Mouse (Mus musculus) embryonic facial prominence, embryonic 14.5 days (tissue): ENCODE measurements around the gene Trex2. TPM values are rescaled to one million over a fixed set of nuclear protein-coding genes. Genes with fewer than 3 reads are reported as not detected.

ENCODE experiments used
- ATAC-seq: fragments of 200-750 bp; cut with Nextera tagmentation; 2 replicates; pipeline ENCODE4 v1.8.0; 2017; ENCODE audit warnings: low read depth, moderate number of reproducible peaks, moderate TSS enrichment
- DNase-seq: peaks from one replicate; pipeline ENCODE4 v3.0.0-alpha.2; 2015; ENCODE audit warnings: low spot score
- H3K27ac ChIP-seq: fragments of 300-500 bp; sonication (generic); replicated peaks from 2 replicates; pipeline ENCODE4 v1.5.1; 2014; ENCODE audit warnings: low read depth, mild to moderate bottlenecking, low read length, moderate library complexity
- H3K27me3 ChIP-seq: fragments of 300-500 bp; sonication (generic); replicated peaks from 2 replicates; pipeline ENCODE4 v1.6.1; 2014; ENCODE audit warnings: low read length; ENCODE audit not compliant: control insufficient read depth, insufficient read depth
- H3K36me3 ChIP-seq: fragments of 300-500 bp; sonication (generic); 2 replicates; pipeline ENCODE4 v1.6.1; 2014; ENCODE audit warnings: low read length, mixed read lengths; ENCODE audit not compliant: control insufficient read depth, insufficient read depth
- H3K4me1 ChIP-seq: fragments of 300-500 bp; sonication (generic); 2 replicates; pipeline ENCODE4 v1.6.1; 2014; ENCODE audit warnings: antibody characterized with exemption, low read length; ENCODE audit not compliant: control insufficient read depth, insufficient read depth
- H3K4me2 ChIP-seq: fragments of 300-500 bp; sonication (generic); 2 replicates; pipeline ENCODE4 v1.6.1; 2014; ENCODE audit warnings: low read depth, mild to moderate bottlenecking, low read length, moderate library complexity, mixed read lengths
- H3K4me3 ChIP-seq: fragments of 300-500 bp; sonication (generic); 2 replicates; pipeline ENCODE4 v1.5.1; 2014; ENCODE audit warnings: low read depth, mild to moderate bottlenecking, low read length
- H3K9ac ChIP-seq: fragments of 300-500 bp; sonication (generic); 2 replicates; pipeline ENCODE4 v1.6.1; 2014; ENCODE audit warnings: low read depth, mild to moderate bottlenecking, low read length, moderate library complexity, mixed read lengths
- H3K9me3 ChIP-seq: fragments of 300-500 bp; sonication (generic); 2 replicates; pipeline ENCODE4 v1.6.1; 2016; ENCODE audit warnings: low read length; ENCODE audit not compliant: control insufficient read depth
- WGBS: fragments of 180-500 bp; shearing (Covaris S2); extraction: QIAGEN DNeasy Blood & Tissue Kit; methylation state at CpG from one replicate; pipeline ENCODE4 v1.1.7; 2014; 5-methylcytosine and 5-hydroxymethylcytosine counted together
- polyA plus RNA-seq: library from polyadenylated mRNA; unstranded; fragments of >200 nt; fragmentation: Nextera tagmentation; extraction: Ambion mirVana; gene quantifications from 2 replicates; pipeline ENCODE4 v1.2.1, GENCODE M21; 2014

The Trex2 gene
- polyA plus RNA-seq, 1 experiment from 2014 or later, result 2.9 TPM

DNA sequence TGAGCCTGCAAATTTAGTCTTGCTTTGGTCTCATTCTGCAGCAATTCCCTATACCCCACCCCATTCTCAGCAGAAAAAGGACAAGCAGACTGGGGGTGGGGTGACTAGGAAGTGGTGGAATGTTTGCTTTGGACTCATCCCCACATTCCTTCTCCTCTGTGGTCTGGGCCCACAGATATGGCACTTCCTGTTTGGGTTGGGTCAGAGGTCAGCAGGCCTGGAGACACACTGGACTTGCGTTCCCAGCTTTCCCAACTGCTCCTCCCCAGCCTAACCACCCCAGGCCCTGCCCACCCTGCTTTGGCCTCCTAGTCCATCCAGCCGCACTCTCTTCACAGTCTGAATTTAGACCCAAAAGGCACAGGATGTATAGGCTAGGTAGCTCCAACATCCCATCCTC is 41.5 kb upstream of the Trex2 start:
- DNase-seq (peak; percentile 54), ATAC-seq (no peak; the same call in 1 of the 2 replicates)
- Histone ChIP-seq H3K36me3 (no peaks in the 10 kb centered on the region), H3K4me1 (peaks cover 21% of the 10 kb centered on the region), H3K27me3 (no peaks in the 10 kb centered on the region; the same call in 1 of the 2 replicates), H3K9me3 (no peaks in the 10 kb centered on the region), H3K4me2 (no peak overlapping the region), H3K27ac (peak overlapping the region; percentile 68), H3K4me3 (no peak overlapping the region), H3K9ac (no peak overlapping the region)
- 72% methylated on average over 2 of the region's 2 CpGs for WGBS

- no peak overlapping the region for H3K4me2 ChIP-seq
- H3K4me1 ChIP-seq, result peaks cover 21% of the 10 kb centered on the region
- H3K36me3 ChIP-seq, result no peaks in the 10 kb centered on the region
- no peak overlapping the region for H3K9ac ChIP-seq
- H3K27ac ChIP-seq, result peak overlapping the region; percentile 91
- ATAC-seq (no peak), DNase-seq (no peak)
- H3K27me3 ChIP-seq, result no peaks in the 10 kb centered on the region; the same call in 1 of the 2 replicates
- WGBS, result 89% methylated on average over 1 of the region's 1 CpGs
- H3K9me3 ChIP-seq, result no peaks in the 10 kb centered on the region
- no peak overlapping the region for H3K4me3 ChIP-seq
Observed at GRCm38 (mm10) chrX:73475658-73476256, 40.6 kb upstream of the Trex2 start.

GRCm38 (mm10) chrX:73474340-73475165 is 39.4 kb upstream of the Trex2 start:
- Histone ChIP-seq H3K4me1 (peaks cover 21% of the 10 kb centered on the region), H3K9me3 (no peaks in the 10 kb centered on the region), H3K4me2 (no peak overlapping the region), H3K27ac (peak overlapping the region; percentile 91), H3K4me3 (no peak overlapping the region), H3K9ac (no peak overlapping the region), H3K36me3 (no peaks in the 10 kb centered on the region), H3K27me3 (no peaks in the 10 kb centered on the region; the same call in 1 of the 2 replicates)
- ATAC-seq (peak; percentile 80), DNase-seq (peak; percentile 78)
- WGBS, result 43% methylated on average over 12 of the region's 12 CpGs

DNA sequence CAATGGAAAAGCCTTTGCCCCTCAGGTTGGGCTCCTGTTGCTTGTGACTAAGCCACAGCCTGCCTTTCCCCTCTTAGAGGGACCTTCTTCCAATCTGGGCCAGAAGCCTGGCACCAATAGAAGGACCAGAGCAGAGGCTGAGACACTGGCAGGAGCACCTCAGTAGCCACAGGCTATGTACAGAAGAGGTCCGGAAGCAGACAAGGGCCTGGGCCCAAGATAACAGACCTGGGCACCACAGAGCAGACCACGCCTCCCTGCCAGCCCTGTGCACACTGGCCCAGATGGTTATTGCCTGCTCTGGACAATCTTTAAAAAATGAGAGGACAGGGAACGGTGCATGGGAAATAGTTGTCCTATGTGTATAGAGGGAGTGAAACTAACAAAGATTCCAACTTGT is 36.6 kb upstream of the Trex2 start:
- H3K4me1 ChIP-seq, result peaks cover 33% of the 10 kb centered on the region
- no peaks in the 10 kb centered on the region for H3K9me3 ChIP-seq
- no peaks in the 10 kb centered on the region for H3K36me3 ChIP-seq
- no peak overlapping the region for H3K9ac ChIP-seq
- ATAC-seq (no peak), DNase-seq (no peak)
- no peak overlapping the region for H3K27ac ChIP-seq
- H3K27me3 ChIP-seq, result no peaks in the 10 kb centered on the region; the same call in 1 of the 2 replicates
- 85% methylated on average over 3 of the region's 3 CpGs for WGBS
- no peak overlapping the region for H3K4me2 ChIP-seq
- no peak overlapping the region for H3K4me3 ChIP-seq

GRCm38 (mm10) chrX:73468752-73469151 is 33.6 kb upstream of the Trex2 start:
- Histone ChIP-seq H3K4me1 (peaks cover 30% of the 10 kb centered on the region), H3K4me3 (no peak overlapping the region), H3K27ac (peak overlapping the region; percentile 93), H3K9me3 (no peaks in the 10 kb centered on the region), H3K9ac (no peak overlapping the region), H3K4me2 (no peak overlapping the region), H3K27me3 (no peaks in the 10 kb centered on the region), H3K36me3 (no peaks in the 10 kb centered on the region)
- DNase-seq (no peak), ATAC-seq (no peak)
- WGBS, result 50% methylated on average over 1 of the region's 1 CpGs

DNA sequence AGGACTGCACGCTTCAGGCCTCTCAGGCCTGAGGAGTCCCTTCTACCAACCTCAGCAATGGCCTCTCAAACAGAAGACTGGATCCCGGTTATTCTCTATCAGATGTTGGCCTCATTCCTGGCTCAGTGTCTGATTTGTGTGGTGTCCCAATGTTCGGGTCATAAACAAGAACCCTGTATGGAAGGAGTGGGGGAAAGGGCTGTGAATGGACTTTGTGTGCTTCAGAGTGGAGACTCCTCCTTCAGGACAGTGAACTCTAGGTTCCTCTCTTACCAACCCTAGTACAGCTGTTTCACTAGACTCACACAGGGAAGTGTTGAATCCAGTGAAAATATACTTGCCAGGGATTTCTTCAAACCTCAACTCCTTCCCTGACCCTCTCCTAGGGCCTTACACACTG is 33.2 kb upstream of the Trex2 start:
- ATAC-seq, result no peak

DNA sequence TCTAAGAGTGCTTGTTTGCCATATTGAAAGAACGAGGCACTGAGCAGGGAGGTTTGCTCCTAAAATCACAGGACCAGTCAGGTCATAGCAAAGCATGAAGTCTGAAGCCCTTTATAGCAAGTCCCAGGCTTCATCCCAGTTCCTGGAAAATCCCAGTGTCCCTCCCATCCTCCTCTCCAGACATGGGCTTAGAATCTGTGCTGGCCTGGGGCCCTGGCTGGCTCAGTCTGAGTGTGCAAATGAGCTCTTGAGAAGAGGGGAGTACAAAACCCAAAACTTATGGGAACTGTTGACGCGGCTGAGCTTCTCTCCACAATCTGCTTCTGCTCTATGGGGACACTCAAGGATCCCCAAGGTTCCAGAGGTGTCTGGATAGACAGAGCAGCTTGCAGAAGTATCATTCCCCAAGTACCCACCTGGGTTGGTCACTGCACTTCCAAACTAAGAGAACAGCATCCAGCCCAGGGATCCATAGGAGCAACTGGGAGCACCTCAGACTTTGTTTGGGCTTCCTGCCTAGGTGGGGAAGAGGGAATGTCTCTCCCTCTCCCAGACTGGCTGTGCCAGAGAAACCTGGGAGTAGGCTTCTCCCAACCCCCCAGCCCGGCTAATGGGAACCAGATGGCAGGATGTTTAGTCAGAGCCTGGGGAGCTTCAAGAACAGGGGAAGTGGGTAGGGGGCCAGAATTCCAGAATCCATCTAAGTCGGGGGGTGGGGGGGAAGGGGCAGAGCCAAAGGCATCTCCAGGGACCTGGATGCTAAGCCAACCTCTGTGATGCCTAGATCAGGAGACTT is 32.5 kb upstream of the Trex2 start:
- WGBS, result 50% methylated on average over 5 of the region's 5 CpGs
- ATAC-seq, result peak; percentile 86
- H3K36me3 ChIP-seq, result no peaks in the 10 kb centered on the region
- peak; percentile 90 for DNase-seq
- H3K4me1 ChIP-seq, result peaks cover 30% of the 10 kb centered on the region
- no peak overlapping the region for H3K9ac ChIP-seq
- no peaks in the 10 kb centered on the region for H3K27me3 ChIP-seq
- H3K4me3 ChIP-seq, result no peak overlapping the region
- H3K27ac ChIP-seq, result peak overlapping the region; percentile 93
- peak overlapping the region; percentile 29 for H3K4me2 ChIP-seq
- H3K9me3 ChIP-seq, result no peaks in the 10 kb centered on the region

More for the DNA sequence above, 33.2 kb upstream of the Trex2 start:
- Histone ChIP-seq H3K27ac (peak overlapping the region; percentile 93), H3K27me3 (no peaks in the 10 kb centered on the region), H3K36me3 (no peaks in the 10 kb centered on the region), H3K4me2 (no peak overlapping the region), H3K4me3 (no peak overlapping the region), H3K9ac (no peak overlapping the region), H3K9me3 (no peaks in the 10 kb centered on the region), H3K4me1 (peaks cover 30% of the 10 kb centered on the region)
- 45% methylated on average over 3 of the region's 3 CpGs for WGBS
- no peak for DNase-seq

- WGBS, result 46% methylated on average over 5 of the region's 9 CpGs
- H3K4me2 ChIP-seq, result no peak overlapping the region
- no peaks in the 10 kb centered on the region for H3K9me3 ChIP-seq
- ATAC-seq, result peak; percentile 78
- H3K4me1 ChIP-seq, result peaks cover 30% of the 10 kb centered on the region
- H3K27me3 ChIP-seq, result no peaks in the 10 kb centered on the region
- no peak overlapping the region for H3K9ac ChIP-seq
- H3K4me3 ChIP-seq, result no peak overlapping the region
- peak overlapping the region; percentile 93 for H3K27ac ChIP-seq
- no peaks in the 10 kb centered on the region for H3K36me3 ChIP-seq
- DNase-seq, result peak; percentile 82
Observed at GRCm38 (mm10) chrX:73465483-73466186, 30.5 kb upstream of the Trex2 start.
